Mouse (Mus musculus) R1 (cell line): ENCODE measurements at regions not wholly inside any gene's neighbourhood (a gene's known extent, or its start where the extent isn't known, plus 50 kb on each side); places are given as distances from the start of the nearest gene placed in this dataset.

Source experiments
- DNase-seq: peaks from one replicate; pipeline ENCODE4 v3.0.0-alpha.2; 2018; ENCODE audit warnings: low read depth, low spot score

DNA sequence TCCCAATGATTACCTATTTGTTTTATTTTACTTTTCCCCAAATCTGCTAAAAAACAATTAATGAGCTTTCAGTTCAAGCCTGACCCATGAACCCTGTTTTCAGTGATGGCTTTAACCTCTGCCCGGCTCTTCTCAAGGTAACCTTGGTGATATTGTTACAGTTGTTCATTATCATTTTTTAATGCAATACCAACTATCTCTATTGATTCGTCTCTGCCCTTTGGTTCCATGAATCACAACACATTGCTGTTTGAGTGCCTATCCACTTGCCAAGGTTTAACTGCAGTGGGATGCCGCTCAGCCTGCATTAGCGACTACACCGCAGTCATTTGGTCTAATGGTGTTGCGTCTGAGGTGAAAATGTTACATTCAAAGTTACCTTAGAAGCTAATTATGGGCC lies 317.9 kb downstream of the Etnk1 start:
- no peak for DNase-seq

DNA sequence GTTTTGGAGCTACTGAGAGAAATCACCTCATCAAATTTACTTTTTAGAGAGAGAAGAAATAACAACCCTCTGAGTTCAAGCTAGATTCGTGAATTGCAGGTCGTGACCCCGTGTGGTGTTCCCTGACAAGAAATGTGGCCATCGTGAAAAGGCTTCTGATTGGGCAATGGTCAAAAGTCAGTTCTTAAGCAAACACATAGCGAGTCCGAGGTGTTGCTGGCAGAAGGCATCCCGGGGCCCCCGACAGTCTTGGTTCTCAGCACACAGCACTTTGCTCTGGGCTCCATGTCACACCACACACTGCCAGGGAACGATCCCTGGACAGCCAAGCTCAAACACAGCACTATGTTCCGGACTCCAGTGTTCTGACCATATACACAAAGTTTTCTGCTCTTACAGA lies 320.0 kb downstream of the Etnk1 start:
- no peak for DNase-seq

- no peak for DNase-seq
These were observed 323.0 kb downstream of the Etnk1 start for GRCm38 (mm10) chr6:143490019-143490418.

DNA sequence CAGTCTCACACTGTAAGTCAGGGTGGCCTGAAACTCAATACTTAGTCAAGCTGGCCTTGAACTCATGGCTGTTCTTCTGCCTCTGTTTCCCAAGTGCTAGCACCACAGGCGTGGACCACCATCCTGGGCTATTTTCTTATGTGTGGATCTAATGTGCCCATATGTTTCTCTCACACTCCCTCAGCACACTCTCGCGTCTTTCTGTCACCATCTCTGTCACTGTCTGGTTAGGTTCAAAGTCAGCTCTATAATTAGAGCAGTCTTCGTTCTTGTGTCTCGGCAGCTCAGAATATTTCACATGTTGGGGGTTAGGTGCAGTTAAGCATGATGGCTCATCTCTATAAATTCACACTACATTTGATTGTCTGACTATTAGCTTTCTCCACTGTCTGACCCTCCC lies 324.4 kb downstream of the Etnk1 start:
- DNase-seq: no peak

- DNase-seq: no peak
These were observed 326.5 kb downstream of the Etnk1 start for GRCm38 (mm10) chr6:143493543-143493942.

DNA sequence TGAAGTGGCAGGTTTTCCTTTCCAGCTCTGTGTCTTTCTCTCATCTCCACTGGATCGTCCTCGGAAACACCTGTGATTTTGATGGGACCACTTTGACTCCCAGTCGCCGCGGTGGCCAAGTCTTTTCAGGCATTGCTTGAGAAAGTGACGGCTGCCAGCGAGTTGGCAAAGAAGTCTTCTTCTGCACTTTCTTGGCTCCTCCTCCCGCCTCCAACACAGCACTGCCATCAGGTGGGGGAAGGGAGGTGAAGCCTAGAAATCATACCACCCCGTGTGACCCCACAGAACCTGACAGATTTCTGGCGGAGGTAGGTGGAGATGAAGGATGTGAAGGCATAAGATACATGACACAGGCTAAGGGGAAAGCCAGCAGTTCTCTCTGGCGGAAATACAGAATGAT lies 327.3 kb downstream of the Etnk1 start:
- DNase-seq: no peak

DNA sequence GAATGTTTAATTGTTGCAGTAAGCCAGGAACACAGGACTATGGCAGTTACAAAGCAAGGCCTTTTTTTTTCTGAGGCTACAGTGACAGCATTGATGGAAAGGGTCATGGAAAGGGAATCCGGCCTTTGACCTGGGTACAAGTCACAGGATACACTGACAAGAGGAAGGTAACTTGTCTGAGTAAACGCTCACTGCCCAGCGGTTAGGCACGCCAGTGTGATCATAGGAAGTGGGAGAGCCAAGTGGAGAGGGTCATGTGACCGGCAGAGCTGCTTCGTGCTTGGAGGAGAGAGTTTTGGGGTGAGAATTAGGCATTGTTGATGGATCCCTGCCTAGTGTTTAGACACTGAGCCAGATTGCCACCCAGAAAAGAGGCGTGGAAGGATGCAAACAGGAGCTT lies 327.9 kb downstream of the Etnk1 start:
- no peak for DNase-seq

DNA sequence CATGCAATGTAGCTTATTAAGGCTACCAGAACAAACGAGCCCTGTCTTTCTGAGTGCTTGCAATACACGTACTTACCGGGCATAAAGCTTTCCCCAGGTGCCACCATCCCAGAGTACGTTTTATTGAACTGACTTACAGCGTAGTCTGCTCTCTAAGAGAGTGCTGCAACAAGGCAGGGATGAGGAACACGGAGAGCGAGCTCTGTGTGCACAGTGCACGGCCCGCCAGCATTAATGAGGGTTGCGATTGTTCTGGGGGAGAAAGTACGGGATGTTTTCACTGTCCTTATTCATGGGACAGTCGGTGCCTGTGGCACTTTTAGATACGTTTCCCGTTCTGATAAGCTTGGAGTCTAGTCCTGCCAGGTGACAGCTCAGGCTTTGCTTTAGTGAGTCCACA lies 331.7 kb downstream of the Etnk1 start:
- DNase-seq: no peak

GRCm38 (mm10) chr6:143499259-143500043 lies 332.4 kb downstream of the Etnk1 start:
- DNase-seq: no peak

- DNase-seq: no peak
These were observed 335.8 kb downstream of the Etnk1 start for GRCm38 (mm10) chr6:143502803-143503202.

DNA sequence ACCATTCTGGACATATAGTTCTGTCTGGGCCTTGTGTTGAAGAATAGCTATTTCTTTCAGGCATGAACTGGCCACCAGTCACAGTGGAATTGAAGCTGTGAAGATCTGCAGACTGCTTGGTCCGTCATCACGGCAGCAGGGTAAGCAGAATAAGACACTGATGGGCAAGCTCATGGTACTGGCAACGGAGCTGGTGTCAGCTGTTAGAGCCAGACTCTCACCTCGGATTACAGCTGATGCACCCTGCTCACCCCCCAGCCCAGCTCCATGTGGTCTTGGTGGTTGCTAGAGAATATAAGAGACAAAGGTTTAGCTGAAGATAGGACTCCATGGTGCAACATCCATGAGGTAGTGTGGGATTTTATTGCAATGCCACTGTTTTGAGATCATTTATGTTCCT lies 336.9 kb downstream of the Etnk1 start:
- no peak for DNase-seq

DNA sequence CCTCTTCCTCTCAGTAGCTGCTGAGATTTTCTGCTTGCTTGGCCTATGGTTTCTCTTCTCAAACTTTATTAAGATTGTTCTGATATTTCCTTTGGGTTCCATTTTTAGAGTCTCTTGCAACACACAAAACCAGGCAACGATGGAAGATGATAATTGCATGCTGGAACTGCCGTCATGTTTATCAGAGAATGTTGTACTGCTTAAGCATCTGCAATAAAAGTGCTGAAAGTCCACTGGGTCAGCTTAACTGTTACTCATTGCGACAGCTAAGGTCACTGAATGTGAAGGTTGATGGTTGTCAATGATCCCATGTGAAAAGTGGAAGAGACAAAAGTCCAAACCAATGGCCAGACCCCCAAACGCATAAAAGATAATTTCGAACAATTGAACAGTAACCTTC lies 346.4 kb downstream of the Etnk1 start:
- DNase-seq: no peak

DNA sequence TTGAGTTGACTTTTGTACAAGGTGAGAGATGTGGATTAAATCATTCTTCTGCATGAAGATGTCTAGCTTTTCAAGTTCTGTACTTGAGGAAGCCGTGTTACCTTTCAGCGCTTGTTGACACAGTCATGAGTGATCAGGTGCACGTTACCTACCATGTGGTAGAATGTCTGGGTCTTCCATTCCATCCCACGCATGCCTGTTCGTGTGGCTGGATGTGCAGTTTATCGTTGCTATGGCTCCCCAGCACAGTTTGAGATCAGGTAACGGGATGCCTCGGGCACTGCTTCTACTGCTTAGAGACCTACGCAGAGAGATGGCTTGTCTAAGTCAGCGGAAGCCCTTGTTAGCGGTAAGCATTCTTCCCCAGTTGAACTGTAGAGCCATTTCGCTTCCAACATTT lies 348.1 kb downstream of the Etnk1 start:
- no peak for DNase-seq

- DNase-seq: no peak
These were observed 349.7 kb downstream of the Etnk1 start for GRCm38 (mm10) chr6:143516746-143517145.

DNA sequence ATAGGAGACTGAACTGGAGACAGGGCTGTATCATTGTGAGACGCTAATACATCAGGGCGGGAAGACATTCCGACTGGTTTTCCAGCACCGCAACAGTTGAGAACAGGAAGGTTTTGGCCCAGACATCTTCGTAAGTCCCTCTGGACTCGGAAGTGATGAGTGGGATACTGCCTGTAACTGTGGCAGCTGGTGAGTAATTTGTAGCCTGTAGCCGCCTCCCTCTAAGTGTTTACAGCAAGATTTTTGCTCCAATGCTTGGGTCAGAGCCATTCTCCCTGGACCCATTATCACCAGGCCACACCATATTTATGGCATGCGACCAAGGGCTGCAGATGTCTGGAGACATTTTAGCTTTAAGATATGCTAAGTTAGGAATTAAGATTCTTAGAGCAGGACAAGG lies 351.5 kb downstream of the Etnk1 start:
- no peak for DNase-seq

GRCm38 (mm10) chr6:143519668-143520067 lies 352.6 kb downstream of the Etnk1 start:
- no peak for DNase-seq

GRCm38 (mm10) chr6:143525092-143525491 lies 358.1 kb downstream of the Etnk1 start:
- DNase-seq: no peak

DNA sequence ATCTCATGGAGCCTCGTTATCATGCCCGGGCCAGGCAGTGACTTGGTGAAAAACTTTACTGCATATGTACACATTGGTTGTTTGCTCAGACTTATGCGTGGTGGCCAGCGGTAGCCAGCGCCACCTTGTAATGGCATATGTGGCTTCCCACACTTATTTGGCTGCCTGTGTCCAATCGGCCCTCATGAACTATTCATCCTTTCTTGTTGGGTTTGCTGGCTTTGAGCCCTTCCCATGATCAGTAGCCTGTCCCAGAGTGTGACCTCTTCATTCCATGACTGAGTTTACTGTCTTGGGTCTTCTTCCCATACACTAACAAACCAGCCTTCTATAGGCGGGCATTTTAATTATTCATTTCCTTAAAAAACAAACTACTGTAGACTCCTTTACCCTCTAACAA lies 361.9 kb downstream of the Etnk1 start:
- DNase-seq: no peak

DNA sequence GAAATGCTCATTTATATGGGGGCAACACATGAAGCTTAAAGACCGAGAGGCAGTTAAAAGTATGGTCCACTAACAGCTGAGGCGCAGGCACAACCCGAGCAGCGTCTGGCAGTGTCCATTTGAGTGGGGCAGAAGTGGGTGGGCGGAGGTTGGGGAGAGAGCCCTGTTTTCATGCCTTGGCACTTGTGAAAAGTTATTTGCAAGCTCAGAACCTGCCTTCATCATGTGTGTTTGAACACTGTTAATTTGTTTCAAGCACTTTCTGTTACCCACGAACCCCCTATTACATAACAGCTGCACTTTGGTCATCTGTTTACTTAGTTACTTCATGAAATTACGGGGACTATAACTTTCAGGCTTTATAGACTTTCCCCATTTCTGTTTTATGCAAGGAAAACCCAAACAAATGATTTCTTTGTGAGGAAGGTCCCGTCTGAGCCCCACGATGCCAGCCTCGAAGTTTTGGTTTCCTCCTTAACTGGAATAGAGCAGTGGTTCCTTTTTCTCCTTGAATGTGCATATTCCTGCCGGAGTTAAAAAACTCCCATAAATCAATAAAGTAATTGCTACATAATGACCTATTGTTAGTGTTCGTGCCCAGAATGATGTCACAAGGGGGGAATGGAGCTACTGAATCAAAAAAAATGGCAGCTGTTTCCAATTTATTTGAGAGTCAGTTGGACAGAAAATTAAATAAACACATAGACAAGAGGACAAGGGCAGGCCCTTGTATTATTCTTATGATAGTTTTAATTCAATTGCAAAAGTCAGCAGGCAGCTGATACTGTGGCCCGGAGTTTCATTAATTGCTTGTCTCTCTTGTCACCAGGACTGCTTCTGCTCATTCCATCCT lies 363.6 kb downstream of the Etnk1 start:
- no peak for DNase-seq

DNA sequence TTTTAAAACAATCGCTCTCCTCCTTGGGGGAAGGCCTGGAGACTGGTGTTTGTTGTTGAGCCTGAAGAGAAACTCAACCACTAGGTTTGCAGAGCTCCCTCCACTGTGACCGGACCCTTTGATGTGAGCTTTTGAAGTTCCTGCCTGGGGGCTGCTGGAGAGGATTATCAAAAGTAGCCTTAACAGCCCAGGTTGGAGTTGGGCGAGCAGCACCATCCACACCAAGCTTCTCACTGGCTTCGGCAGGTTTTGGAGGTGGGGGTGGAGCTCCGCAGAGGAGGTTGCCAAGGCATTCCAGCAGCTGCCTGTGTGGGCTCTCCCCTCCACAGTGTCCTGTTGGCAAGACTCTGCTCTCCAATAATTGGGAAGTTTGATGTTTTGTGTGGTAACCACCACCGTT lies 364.5 kb downstream of the Etnk1 start:
- DNase-seq: peak; percentile 16

GRCm38 (mm10) chr6:143532380-143532779 lies 365.4 kb downstream of the Etnk1 start:
- DNase-seq: no peak

DNA sequence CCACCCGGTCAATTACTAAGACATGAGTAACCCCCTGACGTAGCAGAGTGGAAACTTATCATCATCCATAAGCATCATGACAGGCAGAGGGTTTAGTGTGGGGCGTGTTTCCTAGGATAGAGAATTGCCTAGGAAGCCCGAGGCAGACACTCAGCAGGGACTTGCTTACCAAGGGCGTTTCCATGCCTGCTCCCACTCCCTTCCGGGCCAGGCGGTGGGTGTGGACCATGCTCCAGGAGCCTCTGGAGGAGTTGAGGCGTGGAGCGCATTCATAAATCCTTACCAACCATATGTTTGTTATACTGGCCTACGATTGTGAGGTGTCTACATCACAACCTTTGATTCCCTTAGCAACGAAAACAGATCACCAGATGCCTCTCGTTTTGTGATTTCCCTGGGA lies 368.2 kb downstream of the Etnk1 start:
- DNase-seq: peak; percentile 65

GRCm38 (mm10) chr6:143535726-143536125 lies 368.7 kb downstream of the Etnk1 start:
- no peak for DNase-seq
